Mouse (Mus musculus) kidney, postnatal 0 days (tissue): ENCODE measurements around the gene Prdm2. TPM values are rescaled to one million over a fixed set of nuclear protein-coding genes. Genes with fewer than 3 reads are reported as not detected.
A peak's percentile ranks its signal among the peaks of the same experiment; 100 is the strongest.

Source experiments
- ATAC-seq: fragments of 200-750 bp; cut with Nextera tagmentation; replicated peaks from 2 replicates; pipeline ENCODE4 v1.8.0; 2017; ENCODE audit warnings: low read depth, moderate number of reproducible peaks, moderate TSS enrichment, moderate library complexity; ENCODE audit not compliant: low FRiP score
- DNase-seq: peaks from one replicate; pipeline ENCODE4 v3.0.0-alpha.2; 2016; ENCODE audit warnings: low spot score
- H3K27ac ChIP-seq: fragments of 300-500 bp; sonication (generic); 2 replicates; pipeline ENCODE4 v1.5.1; 2014; ENCODE audit warnings: mild to moderate bottlenecking
- H3K27me3 ChIP-seq: fragments of 300-500 bp; sonication (generic); 2 replicates; pipeline ENCODE4 v1.6.1; 2014; ENCODE audit warnings: low read length, mixed read lengths; ENCODE audit not compliant: insufficient read depth
- H3K36me3 ChIP-seq: fragments of 300-500 bp; sonication (generic); 2 replicates; pipeline ENCODE4 v1.6.1; 2014; ENCODE audit warnings: low read length, mixed read lengths; ENCODE audit not compliant: insufficient read depth
- H3K4me1 ChIP-seq: fragments of 300-500 bp; sonication (generic); replicated peaks from 2 replicates; pipeline ENCODE4 v1.6.1; 2014; ENCODE audit warnings: antibody characterized with exemption, low read length, mixed read lengths; ENCODE audit not compliant: insufficient read depth
- H3K4me2 ChIP-seq: fragments of 300-500 bp; sonication (generic); 2 replicates; pipeline ENCODE4 v1.6.1; 2014; ENCODE audit warnings: mild to moderate bottlenecking, low read length, moderate library complexity, mixed read lengths
- H3K4me3 ChIP-seq: fragments of 300-500 bp; sonication (generic); replicated peaks from 2 replicates; pipeline ENCODE4 v1.5.1; 2014; ENCODE audit warnings: low read depth, low read length
- H3K9ac ChIP-seq: fragments of 300-500 bp; sonication (generic); 2 replicates; pipeline ENCODE4 v1.6.1; 2014; ENCODE audit warnings: low read depth, low read length
- H3K9me3 ChIP-seq: fragments of 300-500 bp; sonication (generic); replicated peaks from 2 replicates; pipeline ENCODE4 v1.6.1; 2016; ENCODE audit warnings: low read length, inconsistent platforms, mixed read lengths
- CTCF ChIP-seq: IDR thresholded peaks from 2 replicates; pipeline ENCODE4 v1.5.1; 2016; ENCODE audit warnings: antibody characterized with exemption, low read depth, mild to moderate bottlenecking, moderate library complexity
- WGBS: fragments of 180-500 bp; shearing (Covaris S2); extraction: QIAGEN DNeasy Blood & Tissue Kit; methylation state at CpG from one replicate; pipeline ENCODE4 v1.1.7; 2014; 5-methylcytosine and 5-hydroxymethylcytosine counted together
- polyA plus RNA-seq: library from polyadenylated mRNA; unstranded; fragments of >200 nt; fragmentation: Nextera tagmentation; extraction: Ambion mirVana; gene quantifications from 2 replicates; pipeline ENCODE4 v1.2.1, GENCODE M21; 2015

Gene Prdm2
- polyA plus RNA-seq, 1 experiment from 2014 or later: 8.0 TPM

DNA sequence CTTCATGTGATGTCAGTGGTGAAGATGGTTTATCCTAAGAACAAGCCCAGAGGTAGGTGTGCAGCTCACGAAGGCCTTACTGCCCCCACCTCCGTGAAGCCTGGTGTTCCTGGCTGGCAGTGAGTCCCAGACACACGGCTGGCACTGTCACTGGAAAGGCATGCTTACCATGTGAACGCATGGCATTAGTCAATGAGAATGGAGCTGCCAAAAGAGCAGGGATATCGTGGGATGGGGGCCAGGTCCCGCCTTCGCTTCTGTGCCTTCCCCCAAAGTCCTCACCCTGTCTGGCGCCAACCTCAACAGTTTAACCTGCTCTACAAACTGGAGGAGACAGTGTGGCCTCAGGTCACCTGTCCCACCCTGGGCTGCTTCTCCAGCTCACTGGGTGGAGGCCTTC, 92.8 kb downstream of the Prdm2 start:
- no peaks in the 10 kb centered on the region for H3K36me3 ChIP-seq
- peaks cover 8% of the 10 kb centered on the region; the same call in 1 of the 2 replicates for H3K4me1 ChIP-seq
- 87% methylated on average over 8 of the region's 8 CpGs for WGBS
- no peak for DNase-seq
- no peak overlapping the region for H3K4me2 ChIP-seq
- no peak for TF ChIP-seq CTCF
- no peaks in the 10 kb centered on the region for H3K9me3 ChIP-seq
- H3K9ac ChIP-seq: no peak overlapping the region
- no peak for ATAC-seq
- no peak overlapping the region for H3K27ac ChIP-seq
- H3K4me3 ChIP-seq: no peak overlapping the region
- no peaks in the 10 kb centered on the region for H3K27me3 ChIP-seq

DNA sequence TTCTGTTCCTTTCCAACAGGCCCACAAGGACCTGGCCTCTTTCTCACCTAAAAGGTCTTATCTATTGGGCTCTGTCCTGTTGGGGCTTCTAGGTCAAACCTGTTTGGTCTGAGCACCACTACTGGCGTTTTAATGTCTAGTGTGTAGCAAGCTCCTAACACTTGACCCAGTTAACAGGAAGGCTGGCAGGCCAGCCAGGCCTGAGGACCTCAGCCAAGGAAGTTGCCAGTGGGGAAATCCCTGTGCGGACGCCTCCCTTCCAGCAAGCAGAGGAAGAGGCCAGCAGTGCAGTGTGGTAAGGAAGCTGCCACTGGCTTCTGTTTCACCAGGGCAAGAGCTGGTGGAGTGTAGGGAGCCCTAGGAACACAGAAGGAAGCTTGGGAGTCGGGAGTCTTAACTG, 94.0 kb downstream of the Prdm2 start:
- Histone ChIP-seq H3K9me3 (no peaks in the 10 kb centered on the region), H3K27me3 (no peaks in the 10 kb centered on the region), H3K4me2 (no peak overlapping the region), H3K9ac (no peak overlapping the region), H3K27ac (no peak overlapping the region; the same call in 1 of the 2 replicates), H3K4me3 (no peak overlapping the region), H3K4me1 (peaks cover 8% of the 10 kb centered on the region; the same call in 1 of the 2 replicates), H3K36me3 (no peaks in the 10 kb centered on the region)
- ATAC-seq: no peak
- DNase-seq: peak; percentile 30
- TF ChIP-seq CTCF: no peak
- 23% methylated on average over 4 of the region's 4 CpGs for WGBS

DNA sequence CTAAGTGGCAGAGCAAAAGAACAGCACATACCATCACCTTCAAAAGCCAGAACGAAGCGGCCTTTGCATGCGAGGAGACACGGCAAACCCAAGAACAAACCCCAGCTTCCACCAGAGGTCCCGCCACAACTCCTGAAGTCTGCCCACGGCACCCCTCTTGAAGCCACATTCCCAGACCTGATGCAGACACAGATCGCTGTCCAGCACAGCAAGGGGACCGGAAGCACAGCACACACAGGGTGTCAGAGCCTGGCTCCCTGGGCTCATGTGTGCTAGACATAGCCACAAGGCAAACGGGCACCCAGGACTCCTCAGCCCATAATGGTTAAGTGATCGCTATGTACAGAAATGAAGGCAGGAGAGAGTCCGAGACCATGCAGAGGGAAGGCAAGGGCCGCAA, 96.9 kb downstream of the Prdm2 start:
- 71% methylated on average over 12 of the region's 12 CpGs for WGBS
- ATAC-seq (no peak), DNase-seq (no peak)
- H3K27ac ChIP-seq: no peak overlapping the region
- no peak overlapping the region for H3K4me2 ChIP-seq
- H3K9ac ChIP-seq: no peak overlapping the region
- peaks cover 8% of the 10 kb centered on the region; the same call in 1 of the 2 replicates for H3K4me1 ChIP-seq
- no peak for TF ChIP-seq CTCF
- H3K36me3 ChIP-seq: peaks cover 8% of the 10 kb centered on the region; the same call in 1 of the 2 replicates
- H3K9me3 ChIP-seq: no peaks in the 10 kb centered on the region
- H3K4me3 ChIP-seq: no peak overlapping the region
- no peaks in the 10 kb centered on the region for H3K27me3 ChIP-seq

GRCm38 (mm10) chr4:143114232-143114979, 98.4 kb downstream of the Prdm2 start:
- H3K36me3 ChIP-seq: peaks cover 20% of the 10 kb centered on the region
- no peak for DNase-seq
- no peak overlapping the region for H3K27ac ChIP-seq
- 64% methylated on average over 21 of the region's 21 CpGs for WGBS
- no peak overlapping the region for H3K4me3 ChIP-seq
- H3K9me3 ChIP-seq: no peaks in the 10 kb centered on the region
- no peak overlapping the region for H3K4me2 ChIP-seq
- peaks cover 7% of the 10 kb centered on the region; the same call in 1 of the 2 replicates for H3K4me1 ChIP-seq
- no peak overlapping the region for H3K9ac ChIP-seq
- no peak for TF ChIP-seq CTCF
- ATAC-seq: no peak
- no peaks in the 10 kb centered on the region for H3K27me3 ChIP-seq

DNA sequence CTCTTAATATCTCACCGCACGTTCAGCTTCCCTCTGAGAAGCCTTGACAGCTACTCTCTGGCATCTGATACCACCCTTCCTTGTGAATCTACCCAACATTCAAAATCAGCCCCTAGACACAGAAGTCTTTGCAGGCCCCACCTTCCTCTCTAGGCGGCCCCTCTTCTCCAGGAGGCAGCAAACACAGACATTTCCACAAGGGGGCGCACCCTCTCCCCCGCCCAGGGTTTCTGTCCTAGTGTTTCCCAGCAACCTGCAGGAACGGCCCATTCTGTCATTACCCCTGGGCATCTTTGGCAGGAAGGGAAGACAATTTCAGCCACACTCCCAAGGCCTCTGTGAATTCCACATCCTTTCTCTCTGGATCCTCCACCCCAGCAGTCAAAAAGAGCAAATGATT, 99.8 kb downstream of the Prdm2 start:
- peaks cover 20% of the 10 kb centered on the region for H3K36me3 ChIP-seq
- DNase-seq (peak; percentile 73), ATAC-seq (no peak)
- H3K4me1 ChIP-seq: 0 out of 2 replicates have a peak, but pooled peaks cover 1% of the 10 kb centered on the region
- H3K4me2 ChIP-seq: no peak overlapping the region
- H3K27me3 ChIP-seq: no peaks in the 10 kb centered on the region
- no peaks in the 10 kb centered on the region for H3K9me3 ChIP-seq
- no peak overlapping the region for H3K9ac ChIP-seq
- 41% methylated on average over 6 of the region's 6 CpGs for WGBS
- TF ChIP-seq CTCF: peak; percentile 83
- no peak overlapping the region for H3K27ac ChIP-seq
- no peak overlapping the region for H3K4me3 ChIP-seq

DNA sequence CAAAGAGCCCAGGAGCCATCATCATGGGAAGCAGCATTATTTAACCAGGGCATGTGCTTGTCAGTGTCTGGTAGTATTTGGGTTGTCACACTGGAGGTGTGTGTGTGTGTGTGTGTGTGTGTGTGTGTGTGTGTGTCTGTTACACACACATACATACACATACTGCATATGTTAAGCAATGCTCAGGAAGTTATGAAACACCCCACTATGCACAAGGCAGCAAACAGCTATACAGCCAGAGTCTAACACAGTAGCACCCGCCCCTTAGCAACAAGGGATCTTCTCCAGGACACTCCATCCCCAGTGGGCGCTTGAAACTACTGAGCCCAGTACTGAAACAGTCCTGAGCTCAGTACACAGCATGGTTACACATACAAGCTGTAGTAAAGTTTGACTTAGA, 100.4 kb downstream of the Prdm2 start:
- no peak for TF ChIP-seq CTCF
- no peak for ATAC-seq
- Histone ChIP-seq H3K4me2 (no peak overlapping the region), H3K9ac (no peak overlapping the region), H3K4me3 (no peak overlapping the region), H3K27ac (no peak overlapping the region), H3K27me3 (no peaks in the 10 kb centered on the region), H3K36me3 (peaks cover 20% of the 10 kb centered on the region), H3K9me3 (no peaks in the 10 kb centered on the region), H3K4me1 (no peaks in the 10 kb centered on the region)
- no peak for DNase-seq
- WGBS: 94% methylated on average over 2 of the region's 2 CpGs

- no peak overlapping the region for H3K4me3 ChIP-seq
- ATAC-seq (no peak), DNase-seq (no peak)
- no peaks in the 10 kb centered on the region for H3K9me3 ChIP-seq
- no peaks in the 10 kb centered on the region for H3K27me3 ChIP-seq
- H3K4me1 ChIP-seq: no peaks in the 10 kb centered on the region
- no peak overlapping the region for H3K4me2 ChIP-seq
- H3K36me3 ChIP-seq: peaks cover 20% of the 10 kb centered on the region
- WGBS: 97% methylated on average over 5 of the region's 5 CpGs
- no peak overlapping the region for H3K27ac ChIP-seq
- H3K9ac ChIP-seq: no peak overlapping the region
- TF ChIP-seq CTCF: no peak
These were observed 100.9 kb downstream of the Prdm2 start for GRCm38 (mm10) chr4:143111872-143112271.
